Mouse (Mus musculus): ENCODE results near the gene Frmd8.

DNA sequence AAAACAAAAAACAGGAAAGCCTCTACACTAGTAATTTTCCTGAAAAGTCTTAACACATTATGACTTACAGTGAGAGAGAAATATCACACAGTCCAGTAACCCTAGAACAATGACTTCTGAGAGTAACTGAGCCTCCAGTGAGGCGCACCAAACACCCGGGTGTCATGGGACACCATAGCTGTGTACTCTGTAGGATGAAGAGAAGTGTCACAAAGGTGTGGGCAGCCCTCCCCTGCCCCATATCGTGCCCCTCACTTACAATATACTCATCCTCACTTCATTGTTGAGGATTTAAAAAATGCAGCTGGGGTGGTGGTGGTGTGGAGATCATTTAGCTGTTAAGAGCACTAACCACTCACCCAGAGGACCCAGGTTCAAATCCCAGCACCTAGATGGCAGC, 46.9 kb downstream of the Frmd8 start:
- no peak for TF ChIP-seq CTCF (IDR thresholded peaks at IDR 0.05; ENCODE audit: borderline replicate concordance, extremely low read depth, insufficient read depth, insufficient read length)
- no peak for TF ChIP-seq POLR2A (IDR thresholded peaks at IDR 0.05; ENCODE audit: borderline replicate concordance, extremely low read depth, insufficient read depth, insufficient read length, poor library complexity, severe bottlenecking)
